Comparison of ENCODE assay signal across 11 mouse cellular contexts in genomic region chr12:86103391-86103790, GRCm38 (mm10). TPM values are rescaled to one million over a fixed set of nuclear protein-coding genes. Genes with fewer than 3 reads are reported as not detected.
DNase-seq lines count a peak whose midpoint lies in the region; ATAC-seq and TF ChIP-seq lines count a peak whose summit lies in the region.
"Had no signal": no experiment of that assay in that cellular context is flagged by ENCODE, and none has a peak within 500 bp of the region (broad histone marks: within the 10 kb centered on the region; RNA-seq: fewer than 3 reads in every experiment).

No protein-coding gene starts in this region.

- H3K27me3 ChIP-seq in neural tube, embryonic 13.5 days, result no peaks in the 10 kb centered on the region
- H3K27me3 ChIP-seq in neural tube, embryonic 15.5 days (replicated peaks), result no peaks in the 10 kb centered on the region
- no peaks in the 10 kb centered on the region for H3K27me3 ChIP-seq in limb, embryonic 15.5 days
- H3K27me3 ChIP-seq: CH12.LX had no signal

- intact Hi-C loops in gastrocnemius, adult 2 months (cut with DNase I), result no loop called here

- peak overlapping the region; percentile 17; the same call in 1 of the 2 replicates for H3K9ac ChIP-seq in neural tube, embryonic 13.5 days
- no peak overlapping the region for H3K9ac ChIP-seq in neural tube, embryonic 15.5 days (replicated peaks)
- no peak overlapping the region for H3K9ac ChIP-seq in limb, embryonic 15.5 days

- peaks cover 21% of the 10 kb centered on the region for H3K4me1 ChIP-seq in neural tube, embryonic 13.5 days (replicated peaks)
- H3K4me1 ChIP-seq in neural tube, embryonic 15.5 days, result peaks cover 18% of the 10 kb centered on the region
- peaks cover 36% of the 10 kb centered on the region for H3K4me1 ChIP-seq in limb, embryonic 15.5 days

- 38% methylated on average over 11 of the region's 11 CpGs for WGBS in neural tube, embryonic 13.5 days
- WGBS in neural tube, embryonic 15.5 days, result 34% methylated on average over 11 of the region's 11 CpGs
- WGBS in limb, embryonic 15.5 days, result 73% methylated on average over 11 of the region's 11 CpGs

- H3K4me3 ChIP-seq in gastrocnemius, adult 2 months, result no peak overlapping the region
- H3K4me3 ChIP-seq in neural tube, embryonic 13.5 days, result no peak overlapping the region
- no peak overlapping the region for H3K4me3 ChIP-seq in neural tube, embryonic 15.5 days (replicated peaks)
- no peak overlapping the region for H3K4me3 ChIP-seq in limb, embryonic 15.5 days
- H3K4me3 ChIP-seq: erythroblast, embryonic 14.5 days had no signal

- ATAC-seq in neural tube, embryonic 13.5 days (ENCODE audit: low read depth), result 0 out of 2 replicates have a peak, but pooled peaks have one; percentile 75
- no peak for ATAC-seq in neural tube, embryonic 15.5 days (ENCODE audit: low FRiP score)
- ATAC-seq in limb, embryonic 15.5 days (ENCODE audit: insufficient number of reproducible peaks, low FRiP score, low TSS enrichment, low read depth), result no peak

- H3K4me2 ChIP-seq in neural tube, embryonic 13.5 days, result no peak overlapping the region
- H3K4me2 ChIP-seq in neural tube, embryonic 15.5 days, result no peak overlapping the region
- no peak overlapping the region for H3K4me2 ChIP-seq in limb, embryonic 15.5 days

- H3K9me3 ChIP-seq in neural tube, embryonic 13.5 days, result no peaks in the 10 kb centered on the region
- H3K9me3 ChIP-seq in neural tube, embryonic 15.5 days (replicated peaks), result no peaks in the 10 kb centered on the region
- H3K9me3 ChIP-seq in limb, embryonic 15.5 days, result no peaks in the 10 kb centered on the region

- 0 out of 2 replicates have a peak, but pooled peaks cover 6% of the 10 kb centered on the region for H3K36me3 ChIP-seq in neural tube, embryonic 13.5 days
- H3K36me3 ChIP-seq in neural tube, embryonic 15.5 days, result no peaks in the 10 kb centered on the region
- 0 out of 2 replicates have a peak, but pooled peaks cover 3% of the 10 kb centered on the region for H3K36me3 ChIP-seq in limb, embryonic 15.5 days

- H3K27ac ChIP-seq in gastrocnemius, adult 2 months, result peak overlapping the region; percentile 81
- peak overlapping the region; percentile 33; the same call in 1 of the 2 replicates for H3K27ac ChIP-seq in neural tube, embryonic 13.5 days (replicated peaks)
- no peak overlapping the region for H3K27ac ChIP-seq in neural tube, embryonic 15.5 days (replicated peaks)
- peak overlapping the region; percentile 47; the same call in 1 of the 2 replicates for H3K27ac ChIP-seq in limb, embryonic 15.5 days

- TF ChIP-seq CTCF in gastrocnemius, adult 2 months (IDR thresholded peaks at IDR 0.05), result no peak

- DNase-seq in gastrocnemius, adult 2 months, result no peak
- no peak for DNase-seq in gastrocnemius, postnatal 4 days (ENCODE audit: low spot score in 2 of 2)
- peak; percentile 49 for DNase-seq in telencephalon, adult 2 months (ENCODE audit: low read depth, low spot score)
- DNase-seq in frontal cortex, adult 2 months (ENCODE audit: extremely low spot score in 1 of 2, low spot score in 1 of 2), result no peak
- DNase-seq in cerebellum, adult 9-10 months, result no peak

RNA-seq across cellular contexts. Expression of gene Ift43, which starts 21.1 kb away (rescaled TPM):
- total RNA-seq in gastrocnemius, adult 2 months (2021), result 10 to 100 TPM in 1 of 2 experiments, 1 to 10 TPM in 1; 8.4 to 13.6 TPM
- total RNA-seq in gastrocnemius, postnatal 4 days (2021), result 10 to 100 TPM; 20.2 to 21.2 TPM
- polyA plus RNA-seq in neural tube, embryonic 13.5 days (2015; fragmentation: Nextera tagmentation; extraction: Ambion mirVana), result 58.4 and 62.2 TPM in 2 replicates
- 35.2 and 40.1 TPM in 2 replicates for polyA plus RNA-seq in neural tube, embryonic 15.5 days (2015; fragmentation: Nextera tagmentation; extraction: Ambion mirVana)
- 74.7 and 78.3 TPM in 2 replicates for polyA plus RNA-seq in limb, embryonic 15.5 days (2015; fragmentation: Nextera tagmentation; extraction: Ambion mirVana)
- 27.8 and 30.7 TPM in 2 replicates for polyA plus RNA-seq in frontal cortex, adult 2 months (2012; rRNA removed)
- total RNA-seq: megakaryocyte-erythroid progenitor cell, adult 5-6 weeks had no signal
- polyA plus RNA-seq: erythroblast, embryonic 14.5 days had no signal

RNA-seq across cellular contexts. Expression of gene Tgfb3, which starts 24.6 kb away (rescaled TPM):
- total RNA-seq in gastrocnemius, adult 2 months (2021), result 10 to 100 TPM; 32.2 to 48.0 TPM
- total RNA-seq in gastrocnemius, postnatal 4 days (2021), result 10 to 100 TPM; 60.7 to 62.6 TPM
- polyA plus RNA-seq in neural tube, embryonic 13.5 days (2015; fragmentation: Nextera tagmentation; extraction: Ambion mirVana), result 8.1 and 10.4 TPM in 2 replicates
- polyA plus RNA-seq in neural tube, embryonic 15.5 days (2015; fragmentation: Nextera tagmentation; extraction: Ambion mirVana), result 5.8 and 9.8 TPM in 2 replicates
- polyA plus RNA-seq in limb, embryonic 15.5 days (2015; fragmentation: Nextera tagmentation; extraction: Ambion mirVana), result 102 and 104 TPM in 2 replicates
- polyA plus RNA-seq in frontal cortex, adult 2 months (2012; rRNA removed), result 15.3 and 16.6 TPM in 2 replicates
- total RNA-seq: megakaryocyte-erythroid progenitor cell, adult 5-6 weeks had no signal
- polyA plus RNA-seq: erythroblast, embryonic 14.5 days had no signal
